Mouse (Mus musculus) adrenal gland, postnatal 10 days (tissue): ENCODE results near the gene Lcn12. TPM values are rescaled to one million over a fixed set of nuclear protein-coding genes. Genes with fewer than 3 reads are reported as not detected.

ENCODE experiments used
- DNase-seq: peaks from one replicate; pipeline ENCODE4 v3.0.0; 2021; ENCODE audit warnings: mixed read lengths
- long read RNA-seq, 2 experiments: library from polyadenylated mRNA; stranded (forward); transcript quantifications; one replicate each; pipeline ENCODE4 v2.0.0; 2021
- total RNA-seq, 2 experiments: library from RNA; stranded (reverse); gene quantifications; 2 replicates each; pipeline ENCODE4 v1.2.3; 2021

Gene Lcn12
- total RNA-seq, result not detected
- long read RNA-seq, experiment 1, result 0 reads
- long read RNA-seq, experiment 2, result 0 reads

GRCm38 (mm10) chr2:25493476-25493961 is at the start of gene Lcn12:
Gene Lcn12, minus strand, starts transcription at chr2:25493911.
- no peak for DNase-seq

GRCm38 (mm10) chr2:25541644-25542367 is 48.1 kb upstream of the Lcn12 start:
- DNase-seq, result no peak

- peak; percentile 40 for DNase-seq
Observed at GRCm38 (mm10) chr2:25540541-25540948, 46.8 kb upstream of the Lcn12 start.

- peak; percentile 76 for DNase-seq
Observed at GRCm38 (mm10) chr2:25536531-25536930, 42.8 kb upstream of the Lcn12 start.

GRCm38 (mm10) chr2:25534866-25535182 is 41.1 kb upstream of the Lcn12 start:
- no peak for DNase-seq

- DNase-seq, result peak; percentile 92
Observed at GRCm38 (mm10) chr2:25534178-25534865, 40.6 kb upstream of the Lcn12 start.

GRCm38 (mm10) chr2:25533707-25534106 is 40.0 kb upstream of the Lcn12 start:
- no peak for DNase-seq

- no peak for DNase-seq
Observed at GRCm38 (mm10) chr2:25526510-25527302, 33.0 kb upstream of the Lcn12 start.

- DNase-seq, result no peak
Observed at GRCm38 (mm10) chr2:25509912-25510311, 16.2 kb upstream of the Lcn12 start.

GRCm38 (mm10) chr2:25506964-25507363 is 13.3 kb upstream of the Lcn12 start:
- peak; percentile 27 for DNase-seq

- no peak for DNase-seq
Observed at GRCm38 (mm10) chr2:25505860-25506259, 12.1 kb upstream of the Lcn12 start.

- no peak for DNase-seq
Observed at GRCm38 (mm10) chr2:25505000-25505399, 11.3 kb upstream of the Lcn12 start.

- no peak for DNase-seq
Observed at GRCm38 (mm10) chr2:25504538-25504937, 10.8 kb upstream of the Lcn12 start.

GRCm38 (mm10) chr2:25502726-25503125 is 9.0 kb upstream of the Lcn12 start:
- DNase-seq, result no peak

GRCm38 (mm10) chr2:25501593-25502486 is 8.1 kb upstream of the Lcn12 start, which contains the start of gene C8g:
Gene C8g, minus strand, starts transcription at chr2:25501719.
- no peak for DNase-seq

- peak; percentile 87 for DNase-seq
Observed at GRCm38 (mm10) chr2:25500576-25501405, 7.1 kb upstream of the Lcn12 start, which contains the start of gene Fbxw5. Gene Fbxw5, plus strand, starts transcription at chr2:25500750.

- no peak for DNase-seq
Observed at GRCm38 (mm10) chr2:25500071-25500575, 6.4 kb upstream of the Lcn12 start.

GRCm38 (mm10) chr2:25498622-25499478 is 5.1 kb upstream of the Lcn12 start:
- DNase-seq, result no peak

GRCm38 (mm10) chr2:25497846-25498575 is 4.3 kb upstream of the Lcn12 start:
- no peak for DNase-seq
